Mouse (Mus musculus) megakaryocyte progenitor cell, adult 5-6 weeks (primary cell): ENCODE measurements at regions not wholly inside any gene's neighbourhood (a gene's known extent, or its start where the extent isn't known, plus 50 kb on each side); places are given as distances from the start of the nearest gene placed in this dataset.

ENCODE experiments used
- ATAC-seq: replicated peaks from 2 replicates; pipeline ENCODE4 v1.8.0; 2016; ENCODE audit warnings: mild to moderate bottlenecking, moderate TSS enrichment, inconsistent platforms; ENCODE audit not compliant: poor library complexity

- ATAC-seq, result peak; percentile 53
Observed at GRCm38 (mm10) chr4:105630595-105631369, 158.9 kb upstream of the Gm12728 start.

- no peak for ATAC-seq
Observed at GRCm38 (mm10) chr4:105632581-105633358, 156.9 kb upstream of the Gm12728 start.

GRCm38 (mm10) chr4:105633789-105634188 lies 155.9 kb upstream of the Gm12728 start:
- no peak for ATAC-seq

GRCm38 (mm10) chr4:105640793-105641192 lies 148.9 kb upstream of the Gm12728 start:
- no peak for ATAC-seq

- no peak for ATAC-seq
Observed at GRCm38 (mm10) chr4:105641582-105641981, 148.1 kb upstream of the Gm12728 start.

- no peak for ATAC-seq
Observed at GRCm38 (mm10) chr4:105648820-105649446, 140.7 kb upstream of the Gm12728 start.

- ATAC-seq, result no peak
Observed at GRCm38 (mm10) chr4:105649447-105649833, 140.2 kb upstream of the Gm12728 start.

- no peak for ATAC-seq
Observed at GRCm38 (mm10) chr4:105656071-105656655, 133.5 kb upstream of the Gm12728 start.

GRCm38 (mm10) chr4:105658581-105658980 lies 131.1 kb upstream of the Gm12728 start:
- no peak for ATAC-seq

- no peak for ATAC-seq
Observed at GRCm38 (mm10) chr4:105676690-105677089, 113.0 kb upstream of the Gm12728 start.

- ATAC-seq, result no peak
Observed at GRCm38 (mm10) chr4:105690716-105691115, 99.0 kb upstream of the Gm12728 start.

- ATAC-seq, result no peak
Observed at GRCm38 (mm10) chr4:105692380-105692779, 97.3 kb upstream of the Gm12728 start.

- no peak for ATAC-seq
Observed at GRCm38 (mm10) chr4:105695895-105696294, 93.8 kb upstream of the Gm12728 start.

- ATAC-seq, result no peak
Observed at GRCm38 (mm10) chr4:105697123-105697522, 92.5 kb upstream of the Gm12728 start.

GRCm38 (mm10) chr4:105702036-105702435 lies 87.6 kb upstream of the Gm12728 start:
- ATAC-seq, result no peak

- peak; percentile 81 for ATAC-seq
Observed at GRCm38 (mm10) chr4:105703408-105703807, 86.3 kb upstream of the Gm12728 start.

GRCm38 (mm10) chr4:105704271-105704670 lies 85.4 kb upstream of the Gm12728 start:
- peak; percentile 55; the same call in 1 of the 2 replicates for ATAC-seq

GRCm38 (mm10) chr4:105705996-105706395 lies 83.7 kb upstream of the Gm12728 start:
- ATAC-seq, result no peak; the same call in 1 of the 2 replicates

- no peak for ATAC-seq
Observed at GRCm38 (mm10) chr4:105708080-105708796, 81.4 kb upstream of the Gm12728 start.

GRCm38 (mm10) chr4:105713956-105714355 lies 75.7 kb upstream of the Gm12728 start:
- no peak for ATAC-seq

GRCm38 (mm10) chr4:105718080-105718479 lies 71.6 kb upstream of the Gm12728 start:
- no peak for ATAC-seq
